Mouse (Mus musculus) heart, embryonic 11.5 days (tissue): ENCODE measurements around the gene Vps39. TPM values are rescaled to one million over a fixed set of nuclear protein-coding genes. Genes with fewer than 3 reads are reported as not detected.

Experiments
- ATAC-seq: fragments of 200-750 bp; cut with Nextera tagmentation; replicated peaks from 2 replicates; pipeline ENCODE4 v1.8.0; 2017; ENCODE audit warnings: moderate library complexity; ENCODE audit not compliant: insufficient number of reproducible peaks, low FRiP score, low TSS enrichment
- H3K27ac ChIP-seq: fragments of 300-500 bp; sonication (generic); 2 replicates; pipeline ENCODE4 v1.5.1; 2014; ENCODE audit warnings: mild to moderate bottlenecking, low read depth, low read length
- H3K27me3 ChIP-seq: fragments of 300-500 bp; sonication (generic); 2 replicates; pipeline ENCODE4 v1.6.1; 2014; ENCODE audit warnings: mild to moderate bottlenecking, low read length, mixed read lengths; ENCODE audit not compliant: control insufficient read depth, insufficient read depth
- H3K36me3 ChIP-seq: fragments of 300-500 bp; sonication (generic); 2 replicates; pipeline ENCODE4 v1.6.1; 2014; ENCODE audit warnings: mild to moderate bottlenecking, low read length, moderate library complexity, mixed read lengths; ENCODE audit not compliant: control insufficient read depth, insufficient read depth
- H3K4me1 ChIP-seq: fragments of 300-500 bp; sonication (generic); 2 replicates; pipeline ENCODE4 v1.6.1; 2014; ENCODE audit warnings: low read length; ENCODE audit not compliant: control insufficient read depth, insufficient read depth
- H3K4me2 ChIP-seq: fragments of 300-500 bp; sonication (generic); 2 replicates; pipeline ENCODE4 v1.6.1; 2014; ENCODE audit warnings: mild to moderate bottlenecking, moderate library complexity
- H3K4me3 ChIP-seq: fragments of 300-500 bp; sonication (generic); 2 replicates; pipeline ENCODE4 v1.5.1; 2014; ENCODE audit warnings: low read depth, low read length
- H3K9ac ChIP-seq: fragments of 300-500 bp; sonication (generic); 2 replicates; pipeline ENCODE4 v1.6.1; 2014; ENCODE audit warnings: mild to moderate bottlenecking, low read depth, low read length, moderate library complexity
- H3K9me3 ChIP-seq: fragments of 300-500 bp; sonication (generic); replicated peaks from 2 replicates; pipeline ENCODE4 v1.6.1; 2016; ENCODE audit warnings: low read length; ENCODE audit not compliant: control insufficient read depth
- WGBS: fragments of 180-500 bp; shearing (Covaris S2); extraction: QIAGEN DNeasy Blood & Tissue Kit; methylation state at CpG from one replicate; pipeline ENCODE4 v1.1.7; 2014; ENCODE audit not compliant: insufficient replicate concordance; 5-methylcytosine and 5-hydroxymethylcytosine counted together
- polyA plus RNA-seq: library from polyadenylated mRNA; unstranded; fragments of >200 nt; fragmentation: Nextera tagmentation; extraction: Ambion mirVana; gene quantifications from 2 replicates; pipeline ENCODE4 v1.2.1, GENCODE M21; 2014

Vps39 gene
- polyA plus RNA-seq, result 19.1 and 21.6 TPM in 2 replicates

GRCm38 (mm10) chr2:120352682-120353646, at the start of gene Vps39:
TSS of gene Vps39 (minus strand) at chr2:120353137.
- Histone ChIP-seq H3K9me3 (no peaks in the 10 kb centered on the region), H3K4me2 (peak within 1 kb of the TSS; percentile 79), H3K27me3 (no peaks in the 10 kb centered on the region), H3K9ac (peak within 1 kb of the TSS; percentile 90), H3K27ac (peak within 1 kb of the TSS; percentile 68; the same call in 1 of the 2 replicates), H3K36me3 (peaks cover 17% of the 10 kb centered on the region), H3K4me3 (peak within 1 kb of the TSS; percentile 93), H3K4me1 (peaks cover 13% of the 10 kb centered on the region)
- peak; percentile 91 for ATAC-seq
- WGBS, result 12% methylated on average over 44 of the region's 44 CpGs

- H3K27ac ChIP-seq, result no peak overlapping the region
- H3K4me3 ChIP-seq, result no peak overlapping the region
- WGBS, result 84% methylated on average over 1 of the region's 1 CpGs
- peaks cover 3% of the 10 kb centered on the region; the same call in 1 of the 2 replicates for H3K4me1 ChIP-seq
- H3K9me3 ChIP-seq, result no peaks in the 10 kb centered on the region
- H3K36me3 ChIP-seq, result peaks cover 8% of the 10 kb centered on the region
- H3K27me3 ChIP-seq, result no peaks in the 10 kb centered on the region
- ATAC-seq, result no peak
- H3K9ac ChIP-seq, result no peak overlapping the region
- H3K4me2 ChIP-seq, result no peak overlapping the region
Measured at GRCm38 (mm10) chr2:120397951-120398350, 45.0 kb upstream of the Vps39 start.

GRCm38 (mm10) chr2:120392406-120392805, 39.5 kb upstream of the Vps39 start:
- no peak overlapping the region for H3K4me2 ChIP-seq
- no peak for ATAC-seq
- H3K27ac ChIP-seq, result no peak overlapping the region
- no peaks in the 10 kb centered on the region for H3K9me3 ChIP-seq
- H3K9ac ChIP-seq, result no peak overlapping the region
- H3K4me3 ChIP-seq, result no peak overlapping the region
- H3K27me3 ChIP-seq, result no peaks in the 10 kb centered on the region
- no peaks in the 10 kb centered on the region for H3K4me1 ChIP-seq
- peaks cover 15% of the 10 kb centered on the region for H3K36me3 ChIP-seq

GRCm38 (mm10) chr2:120390934-120391333, 38.0 kb upstream of the Vps39 start:
- 79% methylated on average over 1 of the region's 1 CpGs for WGBS
- H3K27ac ChIP-seq, result no peak overlapping the region

GRCm38 (mm10) chr2:120389376-120389775, 36.4 kb upstream of the Vps39 start:
- H3K27ac ChIP-seq, result no peak overlapping the region
- no peaks in the 10 kb centered on the region for H3K4me1 ChIP-seq
- H3K36me3 ChIP-seq, result peaks cover 9% of the 10 kb centered on the region
- ATAC-seq, result no peak
- H3K9ac ChIP-seq, result no peak overlapping the region
- H3K4me2 ChIP-seq, result no peak overlapping the region
- no peaks in the 10 kb centered on the region for H3K9me3 ChIP-seq
- 71% methylated on average over 3 of the region's 3 CpGs for WGBS
- no peaks in the 10 kb centered on the region for H3K27me3 ChIP-seq
- no peak overlapping the region for H3K4me3 ChIP-seq

More at GRCm38 (mm10) chr2:120390934-120391333, 38.0 kb upstream of the Vps39 start:
- no peak overlapping the region for H3K9ac ChIP-seq
- no peaks in the 10 kb centered on the region for H3K4me1 ChIP-seq
- H3K4me2 ChIP-seq, result no peak overlapping the region
- peaks cover 7% of the 10 kb centered on the region for H3K36me3 ChIP-seq
- no peaks in the 10 kb centered on the region for H3K27me3 ChIP-seq
- no peaks in the 10 kb centered on the region for H3K9me3 ChIP-seq
- H3K4me3 ChIP-seq, result no peak overlapping the region
- ATAC-seq, result no peak

- no peak overlapping the region for H3K4me2 ChIP-seq
- H3K27me3 ChIP-seq, result no peaks in the 10 kb centered on the region
- H3K27ac ChIP-seq, result no peak overlapping the region
- no peaks in the 10 kb centered on the region for H3K4me1 ChIP-seq
- H3K36me3 ChIP-seq, result peaks cover 17% of the 10 kb centered on the region
- no peak overlapping the region for H3K9ac ChIP-seq
- H3K9me3 ChIP-seq, result no peaks in the 10 kb centered on the region
- 96% methylated on average over 1 of the region's 1 CpGs for WGBS
- no peak overlapping the region for H3K4me3 ChIP-seq
- no peak for ATAC-seq
Measured at GRCm38 (mm10) chr2:120387291-120387690, 34.4 kb upstream of the Vps39 start.

- Histone ChIP-seq H3K9me3 (no peaks in the 10 kb centered on the region), H3K4me2 (no peak overlapping the region), H3K27ac (no peak overlapping the region), H3K4me3 (no peak overlapping the region), H3K4me1 (no peaks in the 10 kb centered on the region), H3K36me3 (peaks cover 19% of the 10 kb centered on the region), H3K27me3 (no peaks in the 10 kb centered on the region), H3K9ac (no peak overlapping the region)
- WGBS, result 88% methylated on average over 1 of the region's 1 CpGs
- ATAC-seq, result no peak
Measured at GRCm38 (mm10) chr2:120386264-120386663, 33.3 kb upstream of the Vps39 start.

GRCm38 (mm10) chr2:120373858-120374257, 20.9 kb upstream of the Vps39 start:
- H3K4me3 ChIP-seq, result no peak overlapping the region
- H3K4me2 ChIP-seq, result no peak overlapping the region
- no peaks in the 10 kb centered on the region for H3K9me3 ChIP-seq
- peaks cover 20% of the 10 kb centered on the region for H3K36me3 ChIP-seq
- no peak overlapping the region for H3K27ac ChIP-seq
- no peak overlapping the region for H3K9ac ChIP-seq
- no peaks in the 10 kb centered on the region for H3K4me1 ChIP-seq
- WGBS, result 84% methylated on average over 4 of the region's 4 CpGs
- ATAC-seq, result no peak
- H3K27me3 ChIP-seq, result no peaks in the 10 kb centered on the region
